Mouse (Mus musculus) layer of hippocampus, adult 9-11 months (tissue): ENCODE measurements around the gene Anln.
"Not testable (repeated sequence)": the region's sequence is repeated elsewhere in the genome, so short reads cannot be mapped to it uniquely, and the experiment has no call there.

Source experiments
- DNase-seq: peaks from one replicate; pipeline ENCODE4 v3.0.0; 2022

The Anln gene

DNA sequence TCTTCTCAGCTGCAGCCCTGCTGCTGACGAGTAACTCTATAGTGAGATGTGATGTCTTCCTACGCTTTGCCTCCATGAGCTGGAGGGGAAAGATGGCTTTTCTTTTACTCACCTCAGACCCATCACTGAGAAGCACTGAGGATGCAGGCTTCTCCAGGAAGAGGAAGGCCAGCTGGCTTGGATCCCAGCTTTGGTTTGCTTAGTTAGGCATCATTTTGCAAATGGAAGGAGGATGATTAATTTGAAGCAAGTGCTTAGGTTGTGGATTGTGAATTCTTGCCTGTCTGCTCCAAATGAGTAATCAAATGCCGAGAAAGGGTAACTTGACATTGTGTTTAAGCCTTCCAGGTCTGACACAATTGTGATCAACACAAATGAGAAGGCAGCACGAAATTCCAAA is 10.0 kb upstream of the Anln start:
- no peak for DNase-seq

DNA sequence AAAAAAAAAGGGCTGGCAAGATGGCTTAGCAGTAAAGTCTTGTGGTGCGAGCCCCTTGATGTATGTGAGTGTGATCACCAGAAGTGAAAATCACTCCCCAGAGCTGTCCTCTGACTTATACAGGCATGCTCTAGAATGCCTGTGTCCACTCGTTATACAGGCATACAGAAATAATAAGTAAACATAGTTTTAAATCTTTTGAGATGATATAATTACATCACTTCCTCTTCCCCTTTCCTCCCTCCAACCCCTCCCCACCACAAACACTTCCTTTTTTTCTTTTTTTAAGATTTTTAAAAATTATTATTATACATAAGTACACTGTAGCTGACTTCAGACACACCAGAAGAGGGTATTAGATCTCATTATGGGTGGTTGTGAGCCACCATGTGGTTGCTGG is 5.7 kb upstream of the Anln start:
- DNase-seq, result no peak

DNA sequence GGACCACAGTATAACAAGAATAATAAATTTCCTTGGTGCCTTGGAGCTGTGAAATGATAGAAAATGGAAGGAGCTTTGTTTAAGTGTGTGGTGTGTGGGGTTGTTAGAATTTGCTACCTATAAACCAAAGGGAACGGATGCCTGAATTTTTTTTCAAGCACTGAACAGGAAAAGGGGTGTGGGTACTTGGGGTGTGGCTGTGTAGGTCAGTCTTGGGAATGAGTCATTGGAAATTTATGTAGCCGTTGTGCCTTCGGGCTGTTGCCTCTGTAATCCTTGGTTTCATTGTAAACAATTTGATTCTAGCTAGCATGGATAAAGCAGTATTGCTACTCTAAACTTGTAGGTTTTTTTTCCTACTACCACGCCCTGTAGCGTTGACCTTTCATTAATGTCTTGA is 1.4 kb upstream of the Anln start:
- no peak for DNase-seq

DNA sequence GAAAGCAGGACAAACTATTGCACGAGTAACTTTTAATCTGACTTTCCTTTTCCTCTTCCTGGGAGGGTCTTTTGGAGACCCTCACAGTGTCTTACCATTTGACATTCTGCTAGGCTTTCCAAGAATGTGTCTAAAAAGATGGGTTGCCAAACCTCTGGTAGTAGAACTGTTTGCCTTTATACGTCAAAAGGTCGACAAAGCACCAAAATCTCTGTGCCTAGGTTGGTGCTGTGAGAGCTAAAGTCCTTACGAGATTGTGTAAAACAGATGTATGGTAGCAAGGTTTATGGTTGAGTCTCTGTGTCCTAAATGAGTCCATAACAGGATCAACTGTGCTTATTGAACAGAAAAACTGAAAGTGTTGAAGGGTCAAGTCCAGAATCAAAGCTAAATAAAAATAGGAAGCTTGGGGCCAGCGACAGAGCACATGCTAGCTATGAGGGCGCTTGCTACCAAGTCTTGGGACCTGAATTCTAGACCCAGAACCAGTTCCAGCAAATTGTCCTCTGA is 803 bp upstream of the Anln start:
- DNase-seq, result no peak

DNA sequence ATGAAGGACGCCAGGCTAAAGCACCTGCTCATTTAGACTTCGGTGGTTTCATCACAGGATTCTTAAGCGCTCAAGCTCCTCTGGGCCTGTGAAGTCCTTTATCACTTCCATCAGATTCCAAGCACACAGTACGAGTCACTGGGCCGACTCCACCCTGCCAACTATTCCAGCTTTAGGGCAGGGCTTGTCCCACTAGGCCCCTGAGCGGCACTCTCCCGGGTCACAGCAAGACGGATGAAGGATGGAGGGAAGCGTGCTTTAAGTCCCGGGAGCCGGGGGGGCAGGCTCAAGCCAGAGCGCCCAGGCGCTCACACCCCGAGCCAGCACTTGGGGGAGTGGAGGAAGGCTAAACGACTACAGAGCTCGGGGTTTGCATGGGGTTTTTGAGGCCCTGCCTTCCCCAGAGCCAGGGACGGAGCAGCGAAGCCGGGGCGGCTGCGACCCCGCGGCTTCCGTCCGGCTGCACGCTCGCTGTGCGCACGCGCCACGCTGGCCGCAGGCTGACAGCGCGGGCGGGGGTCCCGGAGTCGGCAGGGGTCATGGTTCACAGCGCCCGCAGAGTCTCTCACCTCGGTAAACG is 497 bp downstream of the Anln start:
- DNase-seq, result no peak

DNA sequence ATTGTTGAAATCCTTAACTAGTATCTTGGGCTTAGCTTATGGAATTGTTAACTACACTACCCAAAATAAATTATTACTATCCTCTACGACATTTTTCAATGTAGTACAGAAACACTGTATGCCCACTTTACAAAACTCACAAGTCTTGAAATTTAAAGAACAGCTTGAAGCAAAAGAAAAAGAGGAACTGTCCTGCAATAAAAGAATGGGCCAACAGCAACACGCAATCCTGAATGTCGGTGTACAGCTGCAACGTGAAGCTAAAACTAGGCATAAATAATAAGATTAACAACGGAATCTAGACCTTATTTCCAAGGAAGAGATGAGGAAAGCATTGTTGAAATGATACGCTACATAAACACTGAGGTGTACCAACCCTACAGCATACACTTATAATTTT is 1.1 kb downstream of the Anln start:
- DNase-seq, result no peak

DNA sequence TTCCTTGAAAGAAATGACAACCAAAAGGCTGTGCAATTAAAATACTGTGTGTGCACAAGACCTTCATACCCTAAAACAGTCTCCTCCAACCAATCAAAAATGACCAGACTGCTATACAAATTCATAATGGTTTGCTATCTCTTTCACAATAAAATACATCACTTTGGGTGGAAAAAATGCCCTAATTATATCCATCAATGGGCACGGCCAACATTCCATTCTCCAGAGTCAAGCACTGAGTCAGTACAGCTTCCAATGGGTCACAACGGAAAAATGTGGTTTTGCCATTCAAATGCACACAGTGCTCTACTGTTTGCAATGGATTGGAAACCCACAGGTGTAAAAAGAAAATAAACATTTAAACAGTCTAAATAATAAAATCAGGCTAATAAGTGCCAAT is 3.1 kb downstream of the Anln start:
- no peak for DNase-seq

DNA sequence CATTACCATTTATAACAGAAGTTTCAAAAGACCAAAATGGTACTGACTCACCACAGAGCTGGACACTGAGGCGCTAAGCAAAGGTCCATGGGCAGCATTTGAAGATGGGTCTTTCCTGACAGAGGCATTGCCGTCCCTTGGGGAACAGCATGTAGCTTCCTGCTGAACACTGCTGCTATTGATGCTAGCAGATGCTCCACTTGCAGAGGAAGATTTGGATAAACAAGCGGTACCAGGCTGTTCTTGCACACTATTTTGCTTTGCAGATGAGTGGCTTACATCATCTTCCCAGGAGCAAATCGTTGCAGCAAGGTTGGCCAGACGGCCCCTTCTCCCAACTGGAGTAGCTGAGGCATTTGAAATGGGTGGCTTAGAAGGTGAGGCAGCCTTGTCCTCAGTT is 12.9 kb downstream of the Anln start:
- peak; percentile 85 for DNase-seq

DNA sequence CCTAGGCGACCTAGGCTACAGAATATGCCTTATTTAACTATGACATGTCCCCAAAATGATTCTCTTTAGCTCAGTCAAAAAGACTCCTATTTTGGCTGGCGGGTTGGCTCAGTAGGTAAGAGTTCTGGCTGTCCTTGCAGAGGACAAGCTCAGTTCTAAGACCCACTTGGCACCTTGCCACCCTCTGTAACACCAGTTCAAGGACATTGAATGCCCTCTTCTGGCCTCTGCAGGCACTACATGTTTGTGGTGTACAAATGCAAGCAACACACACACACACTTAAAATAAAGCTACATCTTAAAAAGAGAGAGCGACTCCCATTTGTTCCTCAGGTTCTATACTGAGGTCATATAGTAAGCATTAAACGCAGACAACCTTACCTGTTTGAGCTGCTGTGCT is 16.2 kb downstream of the Anln start:
- no peak for DNase-seq

DNA sequence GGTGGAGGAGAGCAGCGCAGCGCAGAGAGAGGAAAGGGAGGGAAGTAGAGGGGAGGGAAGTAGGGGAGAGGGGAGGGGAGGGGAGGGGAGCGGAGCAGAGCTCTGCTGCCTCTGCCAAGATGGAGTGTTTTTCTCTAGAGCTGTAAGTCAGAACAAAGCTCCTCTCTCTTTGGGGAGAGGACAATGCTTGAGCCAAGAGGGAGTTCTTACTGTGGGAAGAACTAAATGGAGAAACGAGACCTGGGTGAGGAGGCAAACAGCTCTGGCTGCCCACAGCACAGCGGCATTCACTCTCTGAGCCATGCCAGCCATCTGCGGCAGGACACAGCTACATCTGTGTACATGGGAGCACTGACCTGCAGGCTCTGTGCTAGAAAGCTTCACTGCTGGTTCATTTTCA is 21.0 kb downstream of the Anln start:
- no peak for DNase-seq

DNA sequence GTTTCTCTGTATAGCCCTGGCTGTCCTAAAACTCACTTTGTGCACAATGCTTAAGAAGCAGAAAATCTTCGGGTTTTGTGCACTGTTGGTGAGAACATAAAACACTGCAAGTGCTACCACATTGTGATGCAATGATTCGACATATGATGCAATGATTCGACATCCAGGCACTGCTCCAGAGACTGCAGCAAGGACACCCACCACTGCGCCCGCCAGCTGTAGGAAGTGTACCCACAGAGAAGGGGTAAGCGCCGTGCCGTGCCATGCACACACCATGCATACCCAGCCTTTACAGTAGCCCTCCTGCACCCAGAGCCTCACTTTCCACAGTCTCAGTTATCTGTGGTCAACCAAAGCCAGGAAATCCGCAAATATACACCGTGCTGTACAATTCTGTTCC is 22.4 kb downstream of the Anln start:
- DNase-seq, result no peak

DNA sequence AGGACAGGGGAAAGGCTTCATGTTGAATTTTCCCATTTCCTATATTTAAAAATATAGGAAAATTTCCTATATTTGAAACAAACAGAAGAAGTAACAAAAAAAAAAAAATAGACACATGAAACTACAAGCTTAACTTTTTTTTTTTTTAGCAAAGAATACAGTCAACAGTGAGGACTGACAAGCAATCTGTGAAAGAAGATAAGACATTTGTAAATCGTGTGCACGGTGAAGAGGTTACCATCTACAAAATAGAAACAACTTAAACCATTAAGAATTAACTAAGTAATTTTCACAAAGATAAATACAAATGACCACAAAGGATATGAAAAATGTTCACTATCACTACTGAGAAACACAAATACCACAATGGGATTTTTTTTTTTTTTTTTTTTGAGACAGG is 22.8 kb downstream of the Anln start:
- no peak for DNase-seq

DNA sequence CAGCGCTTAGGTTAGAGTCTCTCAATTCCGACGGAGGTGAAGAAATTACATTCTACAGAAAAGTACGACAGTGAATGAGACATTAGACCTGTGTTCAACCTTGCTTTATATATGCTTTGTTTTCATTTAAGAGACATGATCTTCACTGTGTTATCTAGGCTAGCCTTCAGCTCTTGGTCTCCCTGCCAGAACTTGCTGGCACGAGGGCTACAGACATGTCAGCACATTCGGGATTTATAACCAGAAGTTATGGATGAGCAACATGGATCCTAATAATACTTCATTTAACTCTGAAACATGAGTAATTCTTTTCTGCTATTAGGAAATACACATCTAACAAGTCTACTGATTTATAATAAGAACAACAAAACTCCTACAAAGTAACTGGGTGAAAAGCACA is 28.1 kb downstream of the Anln start:
- DNase-seq, result no peak

DNA sequence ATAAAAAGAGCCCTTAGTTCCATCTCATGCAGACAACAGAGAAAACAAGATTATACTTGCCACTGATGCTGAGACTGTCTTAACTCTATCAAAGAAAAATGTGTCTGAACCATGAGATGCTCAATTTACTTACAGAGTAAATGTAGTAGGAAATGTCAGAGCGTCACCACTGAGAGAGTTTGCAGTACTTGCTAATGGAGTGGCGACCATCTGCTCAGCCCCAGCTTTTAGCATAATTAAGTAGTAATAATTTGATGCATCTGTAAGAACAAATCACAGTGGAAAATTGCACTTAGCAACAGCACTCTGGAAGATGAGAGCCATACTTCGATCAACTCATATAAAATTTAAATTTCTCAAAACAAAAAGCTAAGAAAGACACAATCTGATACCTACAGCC is 33.1 kb downstream of the Anln start:
- DNase-seq, result no peak

DNA sequence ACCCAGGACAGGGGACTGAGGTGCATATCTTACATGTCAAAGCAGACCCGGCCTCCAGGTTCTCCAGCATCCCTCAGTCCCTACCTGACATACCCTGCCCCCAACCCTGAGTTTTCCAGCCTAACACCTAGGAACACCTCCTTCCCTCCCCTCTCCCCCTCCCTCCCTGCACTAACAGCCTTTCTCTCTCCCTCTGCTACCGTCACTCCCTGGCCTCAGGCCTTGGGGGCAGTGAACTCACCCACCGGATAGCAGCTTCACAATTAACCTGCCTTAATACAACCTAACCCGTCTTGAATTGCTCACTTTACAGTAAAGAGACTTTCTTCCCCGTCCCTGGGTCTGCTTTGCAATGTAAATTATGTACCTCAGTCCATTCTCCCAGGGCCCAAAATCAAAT is 35.1 kb downstream of the Anln start:
- DNase-seq, result no peak

DNA sequence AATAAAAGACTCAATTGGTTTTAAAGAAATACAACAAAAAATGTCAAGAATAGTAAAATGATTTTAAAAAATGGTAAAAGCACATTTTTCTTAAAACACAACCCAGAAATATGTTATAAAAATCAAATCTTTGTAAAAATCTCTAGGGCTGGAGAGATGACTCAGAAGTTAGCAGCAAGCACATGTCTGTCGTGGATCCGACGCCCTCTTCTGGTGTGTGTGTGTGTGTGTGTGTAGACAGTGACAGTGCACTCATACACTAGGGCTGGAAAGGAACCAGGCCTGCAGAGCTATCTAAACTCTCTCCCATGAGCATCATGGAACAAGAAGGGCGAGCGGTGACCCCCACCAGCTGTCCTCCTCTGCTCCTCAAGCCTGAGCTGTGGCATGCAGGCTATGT is 35.5 kb downstream of the Anln start:
- no peak for DNase-seq

DNA sequence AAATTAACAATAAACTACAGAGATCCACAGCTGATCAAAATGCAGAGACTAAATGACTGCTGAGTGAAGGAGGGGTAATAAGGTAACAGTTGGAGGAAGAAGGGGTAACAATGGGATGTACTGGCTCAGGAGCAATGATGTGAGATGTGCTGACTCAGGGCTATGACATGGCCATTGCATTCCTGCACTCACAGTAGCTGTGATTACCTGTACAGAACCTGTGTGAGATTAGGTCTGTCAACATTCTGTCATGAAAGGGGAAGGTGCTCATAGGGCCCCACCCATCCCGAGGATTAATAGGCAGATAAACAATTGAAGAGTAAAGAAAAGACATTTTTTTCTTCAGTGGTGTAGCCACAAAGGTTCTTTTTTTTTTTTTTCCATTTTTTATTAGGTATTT is 48.7 kb downstream of the Anln start:
- no peak for DNase-seq

DNA sequence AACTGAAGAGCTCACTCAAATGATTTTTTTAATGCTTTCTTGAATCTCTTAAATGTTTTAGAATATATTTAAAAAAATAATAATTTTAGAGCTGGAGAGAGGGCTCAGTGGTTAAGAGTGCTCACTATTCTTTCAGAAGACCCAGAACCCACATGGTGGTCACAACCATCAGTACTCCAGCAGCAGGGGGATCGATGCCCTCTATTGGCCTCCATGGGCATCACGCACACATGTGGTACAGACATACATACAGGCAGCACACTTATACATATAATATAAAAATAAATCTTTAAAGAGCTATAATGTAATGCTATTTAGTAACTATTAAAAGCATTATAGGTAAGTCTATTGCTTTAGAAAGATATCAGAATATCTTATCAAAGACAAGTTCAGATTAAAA is 51.8 kb downstream of the Anln start:
- no peak for DNase-seq

DNA sequence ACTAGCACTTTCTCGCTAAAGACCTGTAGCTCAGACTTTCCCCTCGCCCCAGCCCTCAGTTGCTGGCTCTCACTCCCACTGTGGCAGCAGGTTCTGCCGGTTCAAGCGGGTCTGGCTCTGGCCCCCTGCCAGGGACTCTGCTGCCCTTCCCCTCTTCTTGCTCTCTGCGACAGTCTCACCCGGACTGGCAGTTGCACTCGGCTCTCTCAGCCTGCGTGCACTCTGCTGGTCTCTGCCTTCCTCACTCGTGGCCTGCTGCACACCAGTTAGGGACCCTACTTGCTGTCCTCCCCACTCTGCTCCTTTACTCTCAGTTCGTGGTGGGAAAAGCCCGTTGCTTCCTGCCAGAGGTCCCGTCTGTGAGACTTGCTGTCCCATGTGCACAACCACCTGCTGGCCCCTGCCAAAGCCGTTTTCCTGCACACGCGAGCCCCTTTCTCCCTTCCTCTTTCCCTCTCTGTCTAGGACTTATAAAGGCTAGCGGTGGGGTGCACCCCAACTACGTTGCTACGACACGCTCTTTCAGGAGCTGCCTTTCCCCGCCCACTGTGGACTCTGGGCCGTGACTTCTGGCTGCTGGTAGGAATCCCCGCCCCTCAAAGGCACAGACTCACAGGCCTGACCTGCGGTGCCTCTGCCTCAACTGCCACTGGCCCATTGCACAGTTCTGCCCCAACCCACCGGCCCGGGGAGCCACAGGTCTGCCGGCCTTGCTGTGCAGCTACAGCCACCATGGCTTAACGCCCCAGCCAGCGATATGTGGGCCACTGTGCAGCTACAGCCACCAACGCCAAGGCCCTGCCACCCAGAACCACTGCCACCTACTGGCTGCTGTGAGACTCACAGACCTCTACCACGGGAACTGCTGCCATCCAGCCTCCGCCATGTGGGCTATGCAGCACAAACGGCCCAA is 61.3 kb downstream of the Anln start:
- peak; percentile 85 for DNase-seq

DNA sequence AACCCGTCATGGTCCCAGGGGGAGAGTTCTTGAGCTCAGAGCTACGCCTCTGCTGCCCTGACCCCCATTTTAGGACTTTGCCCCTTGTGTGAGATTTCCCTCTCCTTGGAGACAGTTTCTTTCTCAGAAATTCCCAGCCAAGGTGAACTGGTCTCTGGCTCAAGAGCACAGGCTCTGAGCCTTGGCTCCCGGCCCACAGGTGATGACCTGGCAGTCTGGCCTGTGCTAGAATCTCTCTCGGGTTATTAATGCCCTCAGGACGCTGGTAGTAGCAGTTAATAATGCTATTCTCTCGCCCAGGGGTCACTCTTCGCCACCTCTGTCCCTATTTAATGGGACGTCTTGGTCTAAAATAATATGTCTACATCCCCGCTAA is 61.9 kb downstream of the Anln start:
- DNase-seq, result no peak

DNA sequence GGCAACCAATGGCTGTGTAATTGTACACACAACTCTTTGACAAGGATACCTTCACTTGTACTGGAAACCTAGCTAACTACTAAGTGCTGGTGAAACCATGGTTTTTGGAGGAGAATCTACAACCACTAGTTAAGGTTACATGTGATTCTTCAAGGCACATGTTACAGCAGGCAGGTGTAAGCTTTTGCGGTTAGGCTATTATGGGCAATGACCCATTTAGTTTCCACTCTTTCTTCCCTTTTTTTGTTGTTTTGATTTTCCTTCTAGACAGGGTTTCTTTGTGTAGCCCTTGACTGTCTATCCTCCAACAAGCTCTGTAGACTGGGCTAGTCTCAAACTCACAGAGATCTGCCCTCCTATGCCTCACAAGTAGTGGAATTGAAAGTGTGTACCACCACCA is 64.4 kb downstream of the Anln start:
- DNase-seq, result no peak

DNA sequence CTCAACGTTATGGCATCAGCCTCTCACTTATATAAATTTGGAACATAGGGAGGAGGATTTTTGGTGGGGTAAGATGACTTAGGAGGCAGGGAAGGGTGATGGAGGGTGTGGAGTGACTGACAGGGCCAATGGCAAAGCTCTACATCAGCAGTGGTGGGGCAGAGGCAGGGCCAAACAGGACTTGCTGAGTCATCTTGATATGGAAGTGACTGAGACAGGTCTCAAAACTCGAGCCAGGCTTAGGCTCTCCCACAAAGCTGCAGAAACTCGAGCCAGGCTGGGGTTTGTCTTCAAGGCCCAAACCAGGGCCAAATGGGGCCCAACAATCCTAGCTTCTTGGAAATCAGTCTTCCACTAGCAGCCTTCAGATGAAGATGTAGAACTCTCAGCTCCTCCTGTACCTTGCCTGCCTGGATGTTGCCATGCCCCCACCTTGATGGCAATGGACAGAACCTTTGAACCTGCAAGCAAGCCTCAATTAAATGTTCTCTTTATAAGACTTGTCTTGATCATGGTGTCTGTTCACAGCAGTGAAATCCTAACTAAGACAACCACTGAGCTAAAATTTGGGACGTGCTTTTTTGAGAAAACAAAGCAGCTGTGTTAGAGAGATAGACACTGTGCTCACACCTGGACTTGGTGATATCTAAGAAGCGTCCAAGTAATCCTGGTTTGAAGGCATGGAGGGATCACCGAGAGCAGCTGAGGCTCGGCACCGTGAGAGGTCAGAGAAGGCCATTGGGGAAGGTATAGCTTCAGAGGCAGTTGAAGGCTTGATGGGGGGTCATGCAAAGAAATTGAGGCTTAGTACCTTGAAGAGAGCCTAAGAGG is 66.4 kb downstream of the Anln start:
- DNase-seq, result no peak

DNA sequence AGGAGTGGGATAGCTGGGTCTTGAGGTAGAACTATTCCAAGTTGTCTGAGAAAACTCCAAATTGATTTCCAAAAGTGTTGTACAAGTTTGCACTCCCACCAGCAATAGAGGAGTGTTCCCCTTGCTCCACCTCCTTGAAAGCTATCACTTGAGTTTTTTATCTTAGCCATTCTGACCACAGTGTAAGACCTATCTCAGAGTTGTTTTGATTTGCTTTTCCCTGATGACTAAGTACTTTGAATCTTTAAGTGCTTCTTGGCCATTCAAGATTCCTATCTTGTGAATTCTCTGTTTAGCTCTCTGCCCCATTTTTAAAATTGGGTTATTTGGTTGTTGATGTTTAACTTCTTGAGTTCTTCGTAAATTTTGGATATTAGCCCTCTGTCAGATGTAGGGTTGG is 69.9 kb downstream of the Anln start:
- DNase-seq, result no peak

DNA sequence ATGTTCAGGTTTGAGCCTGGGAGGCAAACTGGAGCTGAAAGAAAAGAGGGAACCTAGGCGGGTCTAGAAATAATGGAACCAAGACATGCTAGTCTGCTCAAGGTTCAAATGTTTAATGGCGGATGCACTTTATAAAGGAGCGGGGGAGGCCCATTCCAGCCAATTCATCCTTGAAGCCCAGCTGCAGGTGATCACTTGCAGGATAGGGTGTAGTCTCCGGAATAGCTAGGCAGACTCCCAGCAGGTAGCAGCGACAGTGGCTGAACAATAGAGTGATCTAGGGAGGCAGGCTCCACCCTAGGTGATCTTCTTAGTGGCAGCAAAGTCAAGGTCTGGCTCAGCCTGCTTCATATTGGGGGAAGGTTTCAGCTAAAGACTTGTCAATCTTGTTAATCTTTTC is 72.9 kb downstream of the Anln start:
- not testable (repeated sequence) for DNase-seq
